Mouse (Mus musculus) CH12.LX (cell line): ENCODE results near the gene Lcn12. TPM values are rescaled to one million over a fixed set of nuclear protein-coding genes. Genes with fewer than 3 reads are reported as not detected.

Experiments used
- DNase-seq: peaks from one replicate; pipeline ENCODE4 v3.0.0-alpha.2; 2013; ENCODE audit errors: extremely low read depth
- H3K27ac ChIP-seq: 2 replicates; pipeline ENCODE4 v1.5.1; 2012; ENCODE audit warnings: low read depth, mild to moderate bottlenecking, control low read depth, moderate library complexity; ENCODE audit not compliant: insufficient read depth
- H3K27me3 ChIP-seq: replicated peaks from 2 replicates; pipeline ENCODE3; 2012; ENCODE audit warnings: inconsistent platforms
- H3K36me3 ChIP-seq, 2 experiments: replicated peaks in 1 of 2; 2 replicates each; pipeline versions ENCODE3 to v1.6.1; 2012; ENCODE audit warnings: inconsistent platforms in 1 of 2, low read length in 1 of 2, mild to moderate bottlenecking in 1 of 2, mixed read lengths in 1 of 2, moderate library complexity in 1 of 2; ENCODE audit not compliant: control insufficient read depth in 1 of 2, insufficient read depth in 1 of 2
- H3K4me1 ChIP-seq, 2 experiments: 2 replicates each; pipeline ENCODE4 v1.6.1; 2012; ENCODE audit warnings: inconsistent platforms in 1 of 2, moderate library complexity in 1 of 2; ENCODE audit not compliant: insufficient read depth in 2 of 2, control insufficient read depth in 1 of 2
- H3K4me2 ChIP-seq: 2 replicates; pipeline ENCODE4 v1.6.1; 2012; ENCODE audit warnings: low read depth, mild to moderate bottlenecking, control low read depth; ENCODE audit not compliant: poor library complexity, insufficient read depth, severe bottlenecking
- H3K4me3 ChIP-seq, 3 experiments: fragments of 150-350 bp in 1 of 3; sonication (generic) in 1 of 3; replicated peaks in 1 of 3; 2 replicates each; pipeline versions ENCODE3 to v1.5.1; 2011 to 2012; ENCODE audit warnings: low read depth in 2 of 3, low read length in 2 of 3, mild to moderate bottlenecking in 2 of 3, moderate library complexity in 2 of 3, control low read depth in 1 of 3, improper control_type of control experiment in 1 of 3, inconsistent platforms in 1 of 3, mixed read lengths in 1 of 3; ENCODE audit not compliant: poor library complexity in 1 of 3
- H3K79me2 ChIP-seq: replicated peaks from 2 replicates; pipeline ENCODE4 v1.6.1; 2012; ENCODE audit warnings: mild to moderate bottlenecking, moderate library complexity; ENCODE audit not compliant: control insufficient read depth, poor library complexity, insufficient read depth, severe bottlenecking; ENCODE audit errors: extremely low read depth
- H3K9ac ChIP-seq: 2 replicates; pipeline ENCODE4 v1.6.1; 2012; ENCODE audit warnings: low read depth, mild to moderate bottlenecking, control low read depth, moderate library complexity; ENCODE audit not compliant: insufficient read depth
- H3K9me3 ChIP-seq: replicated peaks from 2 replicates; pipeline ENCODE3; 2012; ENCODE audit warnings: low read length, inconsistent platforms, mixed read lengths
- CHD1 ChIP-seq: IDR thresholded peaks from 2 replicates; pipeline ENCODE4 v1.6.1; 2012; ENCODE audit warnings: low read depth, low read length, improper control_type of control experiment, inconsistent platforms
- CTCF ChIP-seq, 2 experiments: IDR thresholded peaks in 1 of 2; conservative IDR thresholded peaks in 1 of 2; 2 replicates each; pipeline ENCODE4 v1.5.1; 2011 to 2012; ENCODE audit warnings: low read depth in 2 of 2, low read length in 2 of 2, improper control_type of control experiment in 1 of 2, inconsistent platforms in 1 of 2, mild to moderate bottlenecking in 1 of 2, moderate library complexity in 1 of 2
- E2F4 ChIP-seq: IDR thresholded peaks from 2 replicates; pipeline ENCODE4 v1.6.1; 2011; ENCODE audit warnings: low read depth, low read length, improper control_type of control experiment; ENCODE audit not compliant: insufficient replicate concordance
- ELF1 ChIP-seq: IDR thresholded peaks from 2 replicates; pipeline ENCODE4 v1.6.1; 2014; ENCODE audit warnings: low read depth, mild to moderate bottlenecking, inconsistent platforms, low read length, improper control_type of control experiment
- ETS1 ChIP-seq: conservative IDR thresholded peaks from 2 replicates; pipeline ENCODE4 v1.6.1; 2012; ENCODE audit warnings: low read depth, mild to moderate bottlenecking, inconsistent platforms, low read length, improper control_type of control experiment, moderate library complexity
- GABPA ChIP-seq: IDR thresholded peaks from 2 replicates; pipeline ENCODE4 v1.6.1; 2012; ENCODE audit warnings: low read depth, low read length, improper control_type of control experiment, inconsistent platforms; ENCODE audit not compliant: insufficient replicate concordance
- IRF4 ChIP-seq: IDR thresholded peaks from 2 replicates; pipeline ENCODE4 v1.6.1; 2014; ENCODE audit warnings: low read depth, mild to moderate bottlenecking, inconsistent platforms, low read length, improper control_type of control experiment
- JUND ChIP-seq: conservative IDR thresholded peaks from 2 replicates; pipeline ENCODE4 v1.6.1; 2011; ENCODE audit warnings: low read depth, low read length, improper control_type of control experiment
- MAFK ChIP-seq: IDR thresholded peaks from 2 replicates; pipeline ENCODE4 v1.6.1; 2011; ENCODE audit warnings: low read length, improper control_type of control experiment; ENCODE audit not compliant: insufficient replicate concordance
- MEF2A ChIP-seq: IDR thresholded peaks from 2 replicates; pipeline ENCODE4 v1.6.1; 2014; ENCODE audit warnings: low read depth, mild to moderate bottlenecking, inconsistent platforms, low read length, improper control_type of control experiment, borderline replicate concordance
- MXI1 ChIP-seq: IDR thresholded peaks from 2 replicates; pipeline ENCODE4 v1.6.1; 2011; ENCODE audit warnings: mild to moderate bottlenecking, low read depth, low read length, improper control_type of control experiment
- MYC ChIP-seq: IDR thresholded peaks from 2 replicates; pipeline ENCODE4 v1.6.1; 2011; ENCODE audit warnings: low read depth, mild to moderate bottlenecking, improper control_type of control experiment, low read length
- NELFE ChIP-seq: IDR thresholded peaks from 2 replicates; pipeline ENCODE4 v1.6.1; 2011; ENCODE audit warnings: low read depth, low read length, improper control_type of control experiment
- NRF1 ChIP-seq: IDR thresholded peaks from 2 replicates; pipeline ENCODE4 v1.6.1; 2014; ENCODE audit warnings: low read depth, mild to moderate bottlenecking, inconsistent platforms, low read length, improper control_type of control experiment, moderate library complexity
- PAX5 ChIP-seq: IDR thresholded peaks from 2 replicates; pipeline ENCODE4 v1.6.1; 2012; ENCODE audit warnings: low read length, inconsistent platforms, mixed read lengths
- POLR2A ChIP-seq: IDR thresholded peaks from 2 replicates; pipeline ENCODE4 v1.6.1; 2011; ENCODE audit warnings: low read depth, mild to moderate bottlenecking, improper control_type of control experiment, low read length
- POLR2AphosphoS2 ChIP-seq: IDR thresholded peaks from 2 replicates; pipeline ENCODE4 v1.6.1; 2011; ENCODE audit warnings: low read depth, low read length, improper control_type of control experiment
- RAD21 ChIP-seq: IDR thresholded peaks from 2 replicates; pipeline ENCODE4 v1.6.1; 2011; ENCODE audit warnings: low read depth, mild to moderate bottlenecking, low read length, improper control_type of control experiment, moderate library complexity
- RCOR1 ChIP-seq: conservative IDR thresholded peaks from 2 replicates; pipeline ENCODE4 v1.6.1; 2012; ENCODE audit warnings: low read depth, mild to moderate bottlenecking, inconsistent platforms, low read length, improper control_type of control experiment
- SMC3 ChIP-seq: IDR thresholded peaks from 2 replicates; pipeline ENCODE4 v1.6.1; 2011; ENCODE audit warnings: low read depth, low read length, improper control_type of control experiment
- UBTF ChIP-seq: IDR thresholded peaks from 2 replicates; pipeline ENCODE4 v1.6.1; 2012; ENCODE audit warnings: low read depth, mild to moderate bottlenecking, inconsistent platforms, low read length, improper control_type of control experiment, moderate library complexity
- ZC3H11A ChIP-seq: IDR thresholded peaks from 2 replicates; pipeline ENCODE4 v1.6.1; 2012; ENCODE audit warnings: low read depth, mild to moderate bottlenecking, inconsistent platforms, low read length, improper control_type of control experiment
- ZKSCAN1 ChIP-seq: IDR thresholded peaks from 2 replicates; pipeline ENCODE4 v1.6.1; 2012; ENCODE audit warnings: low read depth, inconsistent platforms, low read length, improper control_type of control experiment, borderline replicate concordance
- ZMIZ1 ChIP-seq: IDR thresholded peaks from 2 replicates; pipeline ENCODE4 v1.6.1; 2012; ENCODE audit warnings: low read depth, mild to moderate bottlenecking, inconsistent platforms, low read length, improper control_type of control experiment
- dilution Hi-C: fragments of 300-500 bp; cut with MboI; formaldehyde crosslinking; loops from 2 replicates; pipeline ENCODE4 v1.14.3; 2020; ENCODE audit warnings: low sequenced_read_pairs; ENCODE audit not compliant: extremely low pct_unique_long_range_greater_than_20kb, extremely low pct_ligation_motif_present
- in situ Hi-C: fragments of 300-500 bp; cut with MboI; formaldehyde crosslinking; loops from 3 replicates; pipeline ENCODE4 v1.14.3; 2019; ENCODE audit warnings: low sequenced_read_pairs, low pct_ligation_motif_present, low pct_unique_long_range_greater_than_20kb, mixed read lengths
- polyA plus RNA-seq: library from polyadenylated mRNA; unstranded; fragments of >175 nt; gene quantifications from 2 replicates; pipeline ENCODE4 v1.2.1, GENCODE M21; 2012; ENCODE audit warnings: low read depth; ENCODE audit not compliant: insufficient read length
- total RNA-seq, 2 experiments: library from RNA; depleted of rRNA; stranded (reverse); fragments of 300-350 nt in 1 of 2; fragments of >200 nt in 1 of 2; gene quantifications; 2 replicates each; pipeline ENCODE4 v1.2.3; 2012 to 2014

Gene Lcn12
- total and polyA plus RNA-seq, 3 experiments: not detected

DNA sequence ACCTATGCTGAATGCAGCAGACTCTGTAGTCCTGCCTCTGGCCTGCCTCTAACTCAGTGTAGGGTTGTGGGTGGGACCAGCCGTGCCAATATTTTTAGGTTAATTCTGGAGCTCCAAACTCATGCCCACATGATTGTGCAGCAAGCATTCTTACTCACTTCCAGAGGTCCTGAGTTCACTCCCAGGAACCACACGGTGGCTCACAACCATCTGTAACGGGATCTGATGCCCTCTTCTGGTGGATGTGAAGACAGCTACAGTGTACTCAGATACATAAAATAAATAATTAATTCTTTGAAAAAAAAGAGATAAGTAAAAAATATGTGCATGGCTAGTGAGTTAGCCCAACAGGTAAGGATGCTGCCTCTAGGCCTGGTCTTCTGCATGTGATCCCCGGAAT, 2.8 kb upstream of the Lcn12 start (continued):
- TF ChIP-seq NELFE (0 out of 2 replicates have a peak, but pooled peaks have one; percentile 15), ELF1 (no peak), GABPA (no peak), ZKSCAN1 (no peak), CTCF (conservative IDR thresholded peaks at IDR 0.05 in 1 of 2, IDR thresholded peaks at IDR 0.05 in 1 of 2; ENCODE audit: low read depth in 2 of 2, low read length in 2 of 2) (peak; percentile 11 to 79; a peak in 2 of 4 replicates), SMC3 (peak; percentile 61), CHD1 (no peak), MXI1 (no peak), MEF2A (no peak), POLR2AphosphoS2 (no peak), RAD21 (peak; percentile 44), E2F4 (no peak), UBTF (no peak), POLR2A (no peak), JUND (no peak), RCOR1 (no peak), PAX5 (no peak), MYC (no peak), ZC3H11A (0 out of 2 replicates have a peak, but pooled peaks have one; percentile 8), IRF4 (no peak)
- TF ChIP-seq, all 38 proteins: peak for 6

DNA sequence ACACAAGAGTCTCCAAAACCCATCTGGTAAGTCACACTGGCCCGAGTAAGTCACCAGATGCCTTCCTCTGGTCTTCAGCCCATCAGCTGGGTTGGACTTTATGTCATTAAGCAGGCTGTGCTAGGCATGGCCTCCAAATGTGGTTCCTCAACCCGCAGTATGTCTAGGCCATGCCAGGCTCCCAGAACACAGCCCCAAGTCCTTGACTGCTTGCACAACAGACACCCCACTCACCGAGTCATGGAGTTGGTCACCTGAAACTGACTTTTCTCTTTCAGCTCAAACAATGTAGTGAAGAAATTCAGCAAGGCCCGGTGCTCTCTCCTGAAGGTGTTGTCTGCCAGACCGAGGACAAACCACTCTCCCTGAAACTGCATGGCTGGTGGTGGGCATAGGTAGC, 723 bp downstream of the Lcn12 start:
- Histone ChIP-seq H3K27me3 (peaks cover 4% of the 10 kb centered on the region), H3K4me3 (no peak overlapping the region), H3K79me2 (no peaks in the 10 kb centered on the region), H3K9me3 (no peaks in the 10 kb centered on the region)
- DNase-seq: no peak
- in situ Hi-C loops: no loop called here
- TF ChIP-seq ZMIZ1: no peak
- TF ChIP-seq E2F4: no peak
- TF ChIP-seq JUND: no peak
- TF ChIP-seq ZKSCAN1: no peak
- no peak for TF ChIP-seq MAFK
- TF ChIP-seq ETS1: no peak
- TF ChIP-seq MYC: no peak
- TF ChIP-seq MEF2A: no peak
- TF ChIP-seq POLR2AphosphoS2: no peak
- TF ChIP-seq RAD21: no peak
- TF ChIP-seq NRF1: no peak
- TF ChIP-seq, all 38 proteins: peak for 0
- H3K4me1 ChIP-seq: peaks cover 4 to 24% of the 10 kb centered on the region in 2 experiments; a peak in 3 of 4 replicates
- dilution Hi-C loops: no loop called here
- no peak overlapping the region for H3K9ac ChIP-seq
- H3K36me3 ChIP-seq: no peaks in the 10 kb centered on the region
- no peak overlapping the region for H3K27ac ChIP-seq
- no peak overlapping the region for H3K4me2 ChIP-seq
